8 mouse cellular contexts compared by ENCODE assay signal in the genomic region with DNA sequence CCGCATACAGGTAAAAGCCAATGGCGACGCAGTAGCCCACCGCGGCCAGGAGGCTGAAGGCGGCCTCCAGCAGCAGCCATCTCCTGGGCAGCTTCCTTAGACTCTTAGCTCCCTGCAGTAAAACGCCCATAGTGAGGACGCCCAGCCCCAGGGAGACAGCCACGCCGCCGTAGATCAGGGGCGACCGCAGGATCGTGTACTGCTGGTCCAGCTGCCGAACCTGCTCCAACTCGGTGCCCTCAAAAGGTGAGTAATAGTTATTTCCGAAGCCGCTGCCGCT. TPM values are rescaled to one million over a fixed set of nuclear protein-coding genes. Genes with fewer than 3 reads are reported as not detected.
DNase-seq lines count a peak whose midpoint lies in the region; ATAC-seq and TF ChIP-seq lines count a peak whose summit lies in the region.

No protein-coding gene starts in this region.

- no peak for DNase-seq in heart, embryonic 10.5 days (ENCODE audit: low spot score)
- no peak for DNase-seq in heart, adult 18-20 months
- no peak for DNase-seq in c-Kit-positive CD71-positive TER-119-positive erythroid progenitor cells, embryonic 14.5 days (ENCODE audit: low spot score)
- DNase-seq in retina, postnatal 1 day = no peak

- H3K36me3 ChIP-seq in heart, embryonic 10.5 days = no peaks in the 10 kb centered on the region
- no peaks in the 10 kb centered on the region for H3K36me3 ChIP-seq in E14TG2a.4 (ENCODE audit: insufficient read depth, low read length)
- H3K36me3 ChIP-seq in forebrain, embryonic 13.5 days (ENCODE audit: poor library complexity, severe bottlenecking) = peaks cover 10% of the 10 kb centered on the region; the same call in 1 of the 2 replicates
- peaks cover 10% of the 10 kb centered on the region for H3K36me3 ChIP-seq in liver, embryonic 12.5 days

- H3K4me3 ChIP-seq in heart, embryonic 10.5 days = peak overlapping the region; percentile 58
- peak overlapping the region; percentile 71 for H3K4me3 ChIP-seq in E14TG2a.4 (replicated peaks; ENCODE audit: low read length)
- peak overlapping the region; percentile 41 for H3K4me3 ChIP-seq in forebrain, embryonic 13.5 days
- H3K4me3 ChIP-seq in liver, embryonic 12.5 days = peak overlapping the region; percentile 5; the same call in 1 of the 2 replicates

- H3K27me3 ChIP-seq in heart, embryonic 10.5 days (ENCODE audit: insufficient read depth, poor library complexity, severe bottlenecking) = peaks cover 59% of the 10 kb centered on the region
- peaks cover 52% of the 10 kb centered on the region for H3K27me3 ChIP-seq in E14TG2a.4 (ENCODE audit: insufficient read depth, low read length)
- H3K27me3 ChIP-seq in forebrain, embryonic 13.5 days = peaks cover 11% of the 10 kb centered on the region
- peaks cover 68% of the 10 kb centered on the region for H3K27me3 ChIP-seq in liver, embryonic 12.5 days (replicated peaks)

- H3K4me1 ChIP-seq in heart, embryonic 10.5 days = peaks cover 10% of the 10 kb centered on the region
- H3K4me1 ChIP-seq in E14TG2a.4 (replicated peaks; ENCODE audit: low read depth, low read length) = peaks cover 27% of the 10 kb centered on the region
- H3K4me1 ChIP-seq in forebrain, embryonic 13.5 days = peaks cover 9% of the 10 kb centered on the region
- peaks cover 14% of the 10 kb centered on the region for H3K4me1 ChIP-seq in liver, embryonic 12.5 days

- TF ChIP-seq CTCF in E14TG2a.4 (conservative IDR thresholded peaks at IDR 0.05; ENCODE audit: low read length) = no peak

- no peak overlapping the region for H3K27ac ChIP-seq in heart, embryonic 10.5 days
- 0 out of 2 replicates have a peak overlapping the region, but pooled peaks have one; percentile 4 for H3K27ac ChIP-seq in forebrain, embryonic 13.5 days
- H3K27ac ChIP-seq in liver, embryonic 12.5 days = no peak overlapping the region

- no peaks in the 10 kb centered on the region for H3K9me3 ChIP-seq in heart, embryonic 10.5 days
- no peaks in the 10 kb centered on the region for H3K9me3 ChIP-seq in E14TG2a.4 (ENCODE audit: low read length)
- H3K9me3 ChIP-seq in forebrain, embryonic 13.5 days (replicated peaks) = no peaks in the 10 kb centered on the region
- H3K9me3 ChIP-seq in liver, embryonic 12.5 days (replicated peaks) = no peaks in the 10 kb centered on the region

- ATAC-seq in forebrain, embryonic 13.5 days = peak; percentile 36; the same call in 1 of the 2 replicates
- ATAC-seq in liver, embryonic 12.5 days = no peak
- ATAC-seq in megakaryocyte progenitor cell, adult 5-6 weeks (replicated peaks; ENCODE audit: poor library complexity) = no peak

- H3K9ac ChIP-seq in forebrain, embryonic 13.5 days = peak overlapping the region; percentile 63
- H3K9ac ChIP-seq in liver, embryonic 12.5 days = no peak overlapping the region

- peak overlapping the region; percentile 62 for H3K4me2 ChIP-seq in forebrain, embryonic 13.5 days
- H3K4me2 ChIP-seq in liver, embryonic 12.5 days = peak overlapping the region; percentile 44

- 7% methylated on average over 19 of the region's 19 CpGs for WGBS in heart, embryonic 10.5 days
- 2% methylated on average over 19 of the region's 19 CpGs for WGBS in forebrain, embryonic 13.5 days
- 8% methylated on average over 19 of the region's 19 CpGs for WGBS in liver, embryonic 12.5 days (ENCODE audit: insufficient replicate concordance)

RNA-seq across cellular contexts. Expression of a gene that starts 13.8 kb away (rescaled TPM):
- 0.10 and 0.68 TPM in 2 replicates for polyA plus RNA-seq in heart, embryonic 10.5 days (2016; fragmentation: Nextera tagmentation; extraction: Ambion mirVana)
- total RNA-seq in heart, adult 18-20 months (2021) = under 1 TPM in 1 of 2 experiments, not detected in 1; 0.46 TPM
- 1.0 and 1.5 TPM in 2 replicates for polyA plus RNA-seq in forebrain, embryonic 13.5 days (2015; fragmentation: Nextera tagmentation; extraction: Ambion mirVana)
- polyA plus RNA-seq in liver, embryonic 12.5 days (2016; fragmentation: Nextera tagmentation; extraction: Ambion mirVana) = 0.07 and 0.15 TPM in 2 replicates
- not detected in 2 replicates for total RNA-seq in megakaryocyte progenitor cell, adult 5-6 weeks (2015)
- total RNA-seq in megakaryocyte progenitor cell, adult 5-6 weeks (2017) = not detected in 2 replicates

RNA-seq across cellular contexts. Expression of a gene that starts 42.0 kb away (rescaled TPM):
- not detected in 2 replicates for polyA plus RNA-seq in heart, embryonic 10.5 days (2016; fragmentation: Nextera tagmentation; extraction: Ambion mirVana)
- total RNA-seq in heart, adult 18-20 months (2021) = 1 to 10 TPM in 1 of 2 experiments, under 1 TPM in 1; 0.50 to 3.6 TPM
- not detected in 2 replicates for polyA plus RNA-seq in forebrain, embryonic 13.5 days (2015; fragmentation: Nextera tagmentation; extraction: Ambion mirVana)
- 0.10 and 0.13 TPM in 2 replicates for polyA plus RNA-seq in liver, embryonic 12.5 days (2016; fragmentation: Nextera tagmentation; extraction: Ambion mirVana)
- not detected in 2 replicates for total RNA-seq in megakaryocyte progenitor cell, adult 5-6 weeks (2015)
- not detected in 2 replicates for total RNA-seq in megakaryocyte progenitor cell, adult 5-6 weeks (2017)

Comparison
In these comparisons a context has a peak if more than half of its experiments do, and no peak if none do; other contexts are left out.
1. H3K4me3 ChIP-seq: peak in every context shown above with its lines; median percentile 71 in E14TG2a.4; 58 in heart, embryonic 10.5 days; 41 in forebrain, embryonic 13.5 days; 5 in liver, embryonic 12.5 days.